Mouse (Mus musculus): ENCODE results near the gene Dock7.

GRCm38 (mm10) chr4:99005574-99005973, 115.1 kb downstream of the Dock7 start:
- no peak for TF ChIP-seq CTCF (IDR thresholded peaks at IDR 0.05; ENCODE audit: low read depth)
- no peak for TF ChIP-seq EP300 (IDR thresholded peaks at IDR 0.05; ENCODE audit: low read depth)
